Mouse (Mus musculus): ENCODE data around the gene Arfgef3. TPM values are rescaled to one million over a fixed set of nuclear protein-coding genes. Genes with fewer than 3 reads are reported as not detected.

Gene Arfgef3
- 6.1 and 8.0 TPM in 2 replicates for polyA plus RNA-seq (2021; fragmentation: Nextera tagmentation)
- long read RNA-seq, experiment 1, full-length matches to known transcripts = 2 of 51 reads
- long read RNA-seq, experiment 1, partial matches to known transcripts = 25 of 51 reads
- long read RNA-seq, experiment 1, other reads (novel, unspliced or antisense) = 24 of 51 reads
- long read RNA-seq, experiment 2, partial matches to known transcripts = 8 of 54 reads
- long read RNA-seq, experiment 2, other reads (novel, unspliced or antisense) = 46 of 54 reads

DNA sequence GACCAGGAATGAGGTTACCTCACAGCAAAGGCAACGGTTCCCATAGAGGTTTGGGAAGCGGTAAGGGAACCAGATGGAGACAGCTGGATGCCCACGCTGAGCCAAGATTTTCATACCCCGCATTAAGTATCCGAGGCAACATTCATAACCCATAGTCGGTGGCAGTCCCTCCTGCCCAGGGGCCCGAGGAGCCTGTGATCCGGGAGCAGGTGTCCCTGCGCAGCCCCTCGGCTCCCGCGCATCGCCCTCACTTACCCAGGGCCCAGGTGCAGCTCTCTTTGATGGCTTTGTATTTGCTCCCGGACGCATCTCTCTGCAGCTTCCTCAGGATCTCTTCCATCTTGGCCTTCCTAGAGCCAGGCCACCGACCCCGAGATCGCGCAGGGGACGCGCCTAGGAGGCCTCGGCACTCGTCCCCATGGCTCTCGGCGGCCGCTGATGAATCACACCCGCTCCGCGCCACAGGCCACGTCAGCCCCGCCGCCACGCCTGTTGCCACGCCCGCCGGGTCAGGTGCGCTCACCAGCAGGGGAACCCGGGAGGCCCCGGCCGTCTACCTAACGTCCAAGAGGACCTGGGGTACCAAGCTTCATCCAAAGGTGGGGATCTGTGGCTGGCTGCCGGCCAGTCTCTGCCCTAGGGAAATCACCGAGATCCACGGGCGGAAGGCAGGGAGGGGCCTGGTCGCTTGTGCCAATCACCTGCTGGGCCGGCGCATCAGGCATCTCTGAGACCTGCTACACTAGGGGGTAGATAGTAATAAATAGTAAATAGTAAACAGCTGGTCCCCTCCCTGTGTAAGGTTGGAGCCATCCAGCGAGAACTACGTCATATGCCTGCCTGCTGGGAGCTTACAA lies at the start of gene Arfgef3:
Arfgef3 (minus strand) TSS at position 664 of the 857 bp plus-strand sequence.

GRCm38 (mm10) chr10:18786693-18787092 lies 42.9 kb upstream of the Arfgef3 start, which contains the start of gene Gm4922:
Gm4922 (minus strand) TSS chr10:18786793.

DNA sequence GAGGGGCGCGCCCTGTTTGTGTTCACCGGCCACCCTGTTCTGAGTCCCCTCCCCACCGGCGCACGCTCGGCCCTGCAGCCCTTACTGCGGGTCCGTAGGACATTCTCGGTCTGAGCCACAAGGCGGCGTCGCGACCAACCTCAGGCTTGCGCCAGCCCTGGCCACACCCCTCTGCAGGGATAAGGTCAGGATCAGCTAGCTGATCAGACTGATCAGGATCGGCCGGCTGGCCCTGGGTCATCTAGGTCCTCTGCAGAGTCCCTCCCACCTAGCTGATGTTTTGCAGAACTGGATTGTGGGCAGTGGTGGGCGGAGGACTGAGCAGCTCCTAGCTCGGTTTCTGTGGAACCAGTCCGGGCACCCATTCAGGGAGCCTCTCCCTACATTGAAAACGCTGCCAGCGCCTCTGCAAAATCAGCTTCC lies 197.9 kb downstream of the Arfgef3 start, which contains the start of gene Hebp2:
Hebp2 (minus strand) TSS at position 264 of the 423 bp plus-strand sequence.

Other genes starting within 250 kb of the Arfgef3 start
- gene Hebp2, start 197.9 kb downstream of the Arfgef3 start, polyA plus RNA-seq (2021; fragmentation: Nextera tagmentation) = 5.6 and 7.1 TPM in 2 replicates
- not detected in 2 replicates for gene Gm4922, start 42.8 kb upstream of the Arfgef3 start, polyA plus RNA-seq (2021; fragmentation: Nextera tagmentation)
- gene Perp, start 101.1 kb upstream of the Arfgef3 start, polyA plus RNA-seq (2021; fragmentation: Nextera tagmentation) = 5.8 and 6.1 TPM in 2 replicates